Mouse (Mus musculus) spleen, adult 2 months (tissue): ENCODE results near the gene Rev3l. TPM values are rescaled to one million over a fixed set of nuclear protein-coding genes. Genes with fewer than 3 reads are reported as not detected.

Source experiments
- DNase-seq, 2 experiments: peaks; one replicate each; pipeline versions ENCODE4 v3.0.0 to v3.0.0-alpha.2; 2012 to 2021; ENCODE audit warnings: low spot score in 2 of 2, low read depth in 1 of 2
- H3K27ac ChIP-seq: fragments of 200-500 bp; 2 replicates; pipeline ENCODE4 v1.5.1; 2012; ENCODE audit warnings: low read length, inconsistent platforms; ENCODE audit not compliant: insufficient read depth
- H3K27me3 ChIP-seq: fragments of 200-500 bp; 2 replicates; pipeline ENCODE4 v1.6.1; 2012; ENCODE audit warnings: mild to moderate bottlenecking, moderate library complexity, low read length, inconsistent platforms; ENCODE audit not compliant: control insufficient read depth, insufficient read depth
- H3K36me3 ChIP-seq: fragments of 200-500 bp; 2 replicates; pipeline ENCODE4 v1.6.1; 2012; ENCODE audit warnings: mild to moderate bottlenecking, low read length, inconsistent platforms; ENCODE audit not compliant: control insufficient read depth, insufficient read depth
- H3K4me1 ChIP-seq: fragments of 200-500 bp; 2 replicates; pipeline ENCODE4 v1.6.1; 2011; ENCODE audit warnings: inconsistent platforms; ENCODE audit not compliant: control insufficient read depth, insufficient read depth, insufficient read length
- H3K4me3 ChIP-seq: fragments of 200-500 bp; 2 replicates; pipeline ENCODE4 v1.5.1; 2011; ENCODE audit warnings: mild to moderate bottlenecking, inconsistent platforms; ENCODE audit not compliant: insufficient read depth, insufficient read length; ENCODE audit errors: extremely low read depth
- CTCF ChIP-seq: fragments of 200-500 bp; IDR thresholded peaks from 2 replicates; pipeline ENCODE4 v1.5.1; 2011; ENCODE audit warnings: mild to moderate bottlenecking, inconsistent platforms; ENCODE audit not compliant: insufficient read depth, insufficient read length, insufficient replicate concordance; ENCODE audit errors: extremely low read depth
- POLR2A ChIP-seq: fragments of 200-500 bp; IDR thresholded peaks from 2 replicates; pipeline ENCODE4 v1.6.1; 2011; ENCODE audit warnings: low read depth, low read length, inconsistent platforms
- WGBS: fragments of 180-500 bp; shearing (Covaris S2); methylation state at CpG from one replicate; pipeline ENCODE4 v1.1.7; 2018; 5-methylcytosine and 5-hydroxymethylcytosine counted together
- polyA plus RNA-seq: library from polyadenylated mRNA; depleted of rRNA; stranded (reverse); fragments of >200 nt; gene quantifications from 2 replicates; pipeline ENCODE4 v1.2.3, GENCODE M21; 2012

Gene Rev3l
- polyA plus RNA-seq, 1 experiment = 8.4 TPM

GRCm38 (mm10) chr10:39893702-39894697 lies 162.1 kb downstream of the Rev3l start:
- no peaks in the 10 kb centered on the region for H3K4me1 ChIP-seq
- TF ChIP-seq CTCF = no peak
- no peak for TF ChIP-seq POLR2A
- H3K27me3 ChIP-seq = no peaks in the 10 kb centered on the region
- 64% methylated on average over 11 of the region's 11 CpGs for WGBS
- H3K27ac ChIP-seq = no peak overlapping the region
- H3K4me3 ChIP-seq = no peak overlapping the region
- no peaks in the 10 kb centered on the region for H3K36me3 ChIP-seq
- no peak for DNase-seq

- Histone ChIP-seq H3K36me3 (no peaks in the 10 kb centered on the region), H3K4me1 (no peaks in the 10 kb centered on the region), H3K4me3 (no peak overlapping the region), H3K27me3 (no peaks in the 10 kb centered on the region), H3K27ac (no peak overlapping the region)
- no peak for DNase-seq
- no peak for TF ChIP-seq CTCF
- no peak for TF ChIP-seq POLR2A
- 90% methylated on average over 5 of the region's 5 CpGs for WGBS
Measured at GRCm38 (mm10) chr10:39896503-39896902, 164.6 kb downstream of the Rev3l start.

GRCm38 (mm10) chr10:39898874-39899371 lies 167.0 kb downstream of the Rev3l start, which contains the start of gene Mfsd4b4:
Gene Mfsd4b4, minus strand, starts transcription at chr10:39899238.
- peak within 1 kb of the TSS; percentile 83 for H3K4me3 ChIP-seq
- under 1% methylated on average over 41 of the region's 41 CpGs for WGBS
- no peaks in the 10 kb centered on the region for H3K4me1 ChIP-seq
- H3K36me3 ChIP-seq = no peaks in the 10 kb centered on the region
- peak; percentile 50 to 74 for DNase-seq
- no peak for TF ChIP-seq CTCF
- TF ChIP-seq POLR2A = peak; percentile 45
- peak within 1 kb of the TSS; percentile 26 for H3K27ac ChIP-seq
- no peaks in the 10 kb centered on the region for H3K27me3 ChIP-seq

GRCm38 (mm10) chr10:39904191-39904590 lies 172.3 kb downstream of the Rev3l start:
- no peak for TF ChIP-seq POLR2A
- no peak for TF ChIP-seq CTCF
- H3K36me3 ChIP-seq = no peaks in the 10 kb centered on the region
- H3K4me3 ChIP-seq = no peak overlapping the region
- H3K27me3 ChIP-seq = no peaks in the 10 kb centered on the region
- H3K27ac ChIP-seq = no peak overlapping the region
- no peaks in the 10 kb centered on the region for H3K4me1 ChIP-seq
- 93% methylated on average over 3 of the region's 3 CpGs for WGBS
- no peak for DNase-seq

DNA sequence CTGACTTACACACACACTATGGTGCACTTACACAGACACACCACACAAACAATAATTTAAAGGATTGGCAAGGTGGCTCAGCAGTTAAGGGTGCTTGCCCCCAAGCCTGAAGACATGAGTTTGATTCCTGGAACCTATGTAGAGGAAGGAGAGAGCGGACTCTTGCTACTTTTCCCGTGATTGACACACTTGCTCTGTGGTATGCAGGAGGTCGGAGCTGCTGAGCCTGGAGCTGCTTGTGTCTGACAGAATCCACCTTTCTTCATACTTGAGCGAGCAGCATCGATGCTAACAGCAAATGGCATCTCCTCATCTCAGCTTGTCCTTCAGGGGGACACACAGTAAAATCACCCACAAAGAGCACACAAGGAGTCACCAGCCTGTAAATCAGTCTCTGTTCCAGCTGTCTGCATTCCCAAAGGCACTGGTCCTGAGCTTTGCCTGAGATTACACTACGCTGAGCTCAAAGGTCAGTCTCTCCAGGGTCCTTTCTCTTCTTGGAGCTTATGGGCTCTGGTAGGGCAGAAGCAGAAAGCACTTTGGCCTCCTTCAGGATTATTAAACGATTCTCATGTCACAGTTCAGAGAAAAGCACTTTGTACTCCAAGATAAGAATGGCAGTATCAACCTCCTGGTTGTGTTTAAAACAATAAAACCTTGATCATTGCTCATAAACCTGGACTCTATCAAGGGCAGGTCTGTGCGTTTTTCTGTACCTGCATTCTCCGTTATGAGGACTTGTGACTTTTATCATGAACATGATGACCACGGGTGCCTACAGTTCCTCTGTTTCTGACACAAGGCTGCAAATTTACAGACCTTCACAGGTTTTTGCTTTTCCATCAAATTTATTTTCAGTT lies 175.1 kb downstream of the Rev3l start:
- 90% methylated on average over 10 of the region's 10 CpGs for WGBS
- TF ChIP-seq CTCF = no peak
- TF ChIP-seq POLR2A = no peak
- Histone ChIP-seq H3K4me3 (no peak overlapping the region), H3K27ac (no peak overlapping the region), H3K27me3 (no peaks in the 10 kb centered on the region), H3K36me3 (no peaks in the 10 kb centered on the region), H3K4me1 (no peaks in the 10 kb centered on the region)
- no peak for DNase-seq

GRCm38 (mm10) chr10:39908768-39909441 lies 177.0 kb downstream of the Rev3l start:
- no peak for DNase-seq
- no peak for TF ChIP-seq POLR2A
- no peak for TF ChIP-seq CTCF
- 54% methylated on average over 13 of the region's 13 CpGs for WGBS

More at GRCm38 (mm10) chr10:39908768-39909441, 177.0 kb downstream of the Rev3l start:
- H3K27ac ChIP-seq = no peak overlapping the region
- no peaks in the 10 kb centered on the region for H3K4me1 ChIP-seq
- peak overlapping the region; percentile 43; the same call in 1 of the 2 replicates for H3K4me3 ChIP-seq
- H3K36me3 ChIP-seq = no peaks in the 10 kb centered on the region
- H3K27me3 ChIP-seq = no peaks in the 10 kb centered on the region
